Mouse (Mus musculus) urinary bladder, postnatal 10 days (tissue): Measurements from ENCODE around the gene Ap3b1.

Experiments used
- DNase-seq: peaks from one replicate; pipeline ENCODE4 v3.0.0; 2022; ENCODE audit warnings: low spot score

Ap3b1 gene

DNA sequence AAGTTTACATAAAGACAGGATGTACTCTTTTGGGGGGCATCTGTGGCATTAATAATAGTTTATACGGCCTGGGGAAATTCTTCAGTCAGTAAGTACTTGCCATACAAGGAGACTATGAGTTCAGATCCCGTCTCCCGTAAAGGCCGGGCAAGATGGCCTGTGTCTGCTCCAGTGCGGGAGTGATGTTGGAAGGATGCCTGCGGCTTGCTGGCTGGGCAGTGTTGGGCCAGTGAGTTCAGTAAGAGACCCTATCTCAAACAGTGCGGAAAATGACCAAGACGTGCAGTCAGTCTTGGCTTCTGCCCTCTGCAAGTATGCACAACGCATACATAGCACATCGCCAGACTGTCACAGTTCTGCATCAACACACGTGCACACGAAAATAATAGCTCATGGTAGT lies 95.4 kb downstream of the Ap3b1 start:
- no peak for DNase-seq

DNA sequence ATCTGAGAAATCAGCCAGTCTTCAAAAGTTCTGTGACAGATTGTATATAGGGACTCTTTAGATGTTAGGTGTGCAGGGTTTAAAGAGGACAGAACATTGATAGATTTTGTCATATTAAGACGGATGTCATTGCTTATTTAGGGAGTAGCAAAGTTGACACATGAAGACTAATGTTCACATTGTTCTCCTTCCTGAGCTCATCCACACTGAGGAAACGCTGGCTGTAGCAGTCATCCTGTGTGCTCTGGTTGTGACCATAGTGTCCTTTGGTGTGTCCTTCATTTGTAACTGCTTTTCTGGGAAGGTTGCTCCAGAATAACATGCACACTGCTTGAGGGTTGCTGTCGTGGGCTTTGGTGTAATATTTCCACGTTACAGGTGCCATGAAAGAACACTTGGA lies 100.4 kb downstream of the Ap3b1 start:
- DNase-seq, result no peak

DNA sequence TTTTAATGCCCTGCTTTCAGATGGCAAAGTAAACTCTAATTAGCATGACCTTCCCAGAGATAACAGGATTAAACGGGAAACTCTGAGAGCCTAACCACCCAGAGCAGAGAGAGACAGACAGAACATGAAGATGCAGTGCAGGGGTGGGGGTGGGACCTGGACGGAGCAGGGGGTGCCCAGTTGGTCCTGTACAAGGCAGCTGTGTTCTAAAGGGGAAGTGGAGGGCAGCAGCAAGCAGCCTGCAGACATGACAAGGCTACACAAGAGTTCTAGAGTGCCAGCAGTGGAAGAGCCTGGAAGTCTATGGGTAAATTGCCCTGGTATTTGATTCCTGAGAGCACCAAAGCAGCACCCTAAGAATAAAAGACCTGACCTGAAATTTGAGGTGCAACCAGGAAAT lies 105.5 kb downstream of the Ap3b1 start:
- DNase-seq, result no peak

DNA sequence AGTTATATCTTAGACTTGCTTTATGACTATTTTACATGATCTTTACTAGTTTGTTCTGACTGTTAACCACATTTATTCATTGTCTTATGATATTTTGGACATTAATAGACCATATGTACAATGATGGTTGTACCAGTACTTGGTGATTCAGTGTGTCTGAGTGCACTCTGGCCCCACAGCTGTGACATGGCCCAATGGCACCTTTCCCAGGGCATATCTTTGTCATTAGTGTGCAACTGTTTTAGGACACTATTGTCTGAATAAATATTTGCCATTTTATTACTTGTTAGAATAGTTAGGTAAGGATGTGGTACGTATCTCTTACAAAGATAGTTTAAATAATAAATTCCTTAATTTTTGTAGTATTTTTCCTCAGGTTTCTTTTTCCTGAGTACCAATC lies 109.8 kb downstream of the Ap3b1 start:
- no peak for DNase-seq

DNA sequence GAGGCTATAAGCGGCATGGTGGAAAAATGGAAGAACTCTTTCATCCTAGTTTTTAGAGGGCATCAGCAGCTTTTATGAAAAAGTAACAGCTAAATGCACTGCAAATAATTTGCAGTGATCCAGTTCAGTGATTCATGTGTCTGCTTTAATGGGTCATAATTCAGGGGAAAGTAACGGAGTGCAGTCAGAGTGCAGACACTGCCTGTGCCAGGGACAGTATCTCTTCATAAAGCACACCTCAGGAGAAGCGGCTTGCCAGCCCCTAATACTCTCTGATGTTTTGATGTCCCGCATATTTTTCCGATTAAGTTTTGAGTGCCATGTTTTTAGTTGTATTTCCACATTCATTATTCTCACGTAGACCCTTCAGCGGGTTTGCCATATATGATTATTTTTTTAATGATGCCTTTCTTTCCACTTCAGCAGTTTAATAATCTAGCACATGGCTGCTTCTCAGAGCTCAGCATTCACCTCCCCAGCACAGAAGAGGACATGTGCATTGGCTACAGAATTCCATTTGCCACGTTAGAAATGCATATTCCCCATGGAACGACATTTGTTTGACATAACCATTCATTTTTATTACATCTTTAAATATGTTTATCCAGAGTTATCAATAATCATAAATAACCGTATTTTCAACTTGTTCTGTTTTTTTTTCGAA lies 112.4 kb downstream of the Ap3b1 start:
- DNase-seq, result no peak

- no peak for DNase-seq
Observed at GRCm38 (mm10) chr13:94476208-94476607, 117.4 kb downstream of the Ap3b1 start.

GRCm38 (mm10) chr13:94480256-94480655 lies 121.5 kb downstream of the Ap3b1 start:
- DNase-seq, result no peak

- no peak for DNase-seq
Observed at GRCm38 (mm10) chr13:94490684-94491083, 131.9 kb downstream of the Ap3b1 start.

DNA sequence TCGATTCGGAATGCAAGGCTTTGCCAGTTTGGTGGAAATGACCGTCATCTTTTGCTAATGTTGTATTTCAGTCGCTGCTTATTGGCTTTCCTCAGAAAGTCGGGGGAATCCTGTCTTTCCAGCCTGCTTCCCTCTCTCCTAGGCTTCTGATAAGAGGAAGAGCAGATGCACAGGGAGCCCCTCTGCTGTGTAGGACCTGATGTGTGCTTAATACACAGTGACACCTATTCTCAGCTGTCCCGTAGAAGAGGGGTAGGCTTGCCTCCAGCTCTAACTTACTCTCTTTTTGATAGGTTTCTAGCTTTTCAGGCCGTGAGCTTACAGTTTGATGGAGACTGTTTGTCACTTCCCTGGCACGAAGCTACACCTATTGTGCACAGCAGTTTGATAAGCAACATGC lies 132.4 kb downstream of the Ap3b1 start:
- DNase-seq, result no peak

DNA sequence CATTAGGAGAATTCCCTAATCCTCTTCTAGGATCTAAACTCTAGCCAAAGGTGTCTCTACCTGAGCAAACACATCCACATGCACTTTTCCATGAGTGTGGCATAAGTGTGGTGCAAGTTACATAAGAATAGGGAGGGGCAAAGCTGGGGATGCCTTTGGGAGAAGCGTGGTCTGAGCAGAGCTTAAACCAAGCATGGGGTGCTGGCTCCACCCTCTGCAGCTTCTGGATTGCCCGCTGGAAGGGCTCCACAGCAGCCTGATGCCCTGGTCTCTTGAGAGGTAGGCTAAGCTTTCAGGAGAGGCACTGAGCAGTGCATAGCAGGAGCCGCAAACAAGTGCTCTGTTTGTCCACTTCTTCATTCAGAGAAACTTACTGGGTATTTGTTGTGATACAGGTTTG lies 138.8 kb downstream of the Ap3b1 start:
- no peak for DNase-seq

- DNase-seq, result no peak
Observed at GRCm38 (mm10) chr13:94506411-94506810, 147.7 kb downstream of the Ap3b1 start.

DNA sequence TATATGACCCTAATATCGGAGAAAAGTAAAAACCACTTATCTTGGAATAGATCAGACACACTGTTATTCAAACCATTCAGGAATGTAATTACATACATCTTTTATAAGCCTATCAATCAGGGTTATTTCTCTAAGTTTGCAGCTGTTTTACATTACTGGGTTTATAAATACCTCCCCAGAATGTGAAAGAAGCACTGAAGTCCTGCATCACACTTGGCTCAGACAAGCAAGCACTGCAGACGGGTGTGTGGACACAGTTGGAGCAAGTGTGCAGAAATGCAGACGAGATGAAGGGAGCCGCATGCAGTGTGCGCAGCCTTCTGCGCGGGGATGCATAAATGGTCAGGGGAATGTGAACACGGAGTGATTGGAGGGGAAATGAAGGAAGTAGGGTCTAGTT lies 149.6 kb downstream of the Ap3b1 start:
- no peak for DNase-seq

DNA sequence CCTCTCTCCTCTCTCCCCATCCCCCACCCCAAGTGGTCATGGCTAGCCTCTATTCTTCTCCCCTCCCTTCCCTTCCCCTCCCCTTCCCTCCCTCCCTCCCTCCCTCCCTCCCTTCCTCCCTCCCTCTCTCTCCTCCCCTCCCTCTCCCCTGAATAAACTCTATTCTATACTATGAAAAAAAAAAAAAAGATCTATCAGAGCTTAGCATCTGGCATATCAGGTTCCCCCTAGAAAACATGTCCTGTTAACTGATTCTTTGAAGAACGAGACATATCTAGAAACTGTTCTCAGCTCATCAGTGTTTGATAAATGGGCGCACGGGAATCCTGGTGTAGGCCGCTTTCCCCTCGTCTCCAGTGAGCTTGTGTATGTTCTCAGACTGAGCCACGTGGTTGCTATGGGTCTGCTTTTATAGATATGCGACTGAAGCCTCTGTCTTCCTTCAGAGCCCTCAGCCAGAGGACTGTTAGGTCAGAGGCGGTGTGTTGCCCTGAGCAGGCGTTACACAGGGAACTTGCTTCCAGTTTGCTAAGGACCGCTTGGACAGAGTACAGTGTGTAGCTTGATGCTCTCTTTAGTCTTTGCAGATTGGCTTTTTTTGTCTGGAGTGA lies 154.5 kb downstream of the Ap3b1 start:
- DNase-seq, result no peak

- no peak for DNase-seq
Observed at GRCm38 (mm10) chr13:94513898-94514297, 155.1 kb downstream of the Ap3b1 start.

DNA sequence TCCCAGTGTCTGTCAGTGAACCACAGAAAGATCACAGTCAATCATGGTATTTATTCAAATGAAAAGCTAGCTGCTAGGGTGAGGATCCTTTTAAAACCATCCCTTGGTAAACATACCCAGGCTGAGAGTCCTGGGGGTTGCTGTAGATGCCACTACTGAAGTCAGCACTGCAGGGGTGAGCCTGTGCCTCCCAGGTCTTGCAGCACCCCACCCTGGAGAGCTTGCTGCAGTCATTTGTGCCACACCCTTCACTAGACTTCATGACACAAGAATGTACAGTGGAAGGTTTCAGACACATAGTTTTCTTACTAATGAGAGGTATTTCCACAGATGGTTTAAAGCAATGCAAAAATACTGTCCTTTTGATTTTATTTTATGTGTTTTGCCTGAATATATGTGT lies 156.2 kb downstream of the Ap3b1 start:
- DNase-seq, result no peak

GRCm38 (mm10) chr13:94516532-94516931 lies 157.8 kb downstream of the Ap3b1 start:
- DNase-seq, result no peak

DNA sequence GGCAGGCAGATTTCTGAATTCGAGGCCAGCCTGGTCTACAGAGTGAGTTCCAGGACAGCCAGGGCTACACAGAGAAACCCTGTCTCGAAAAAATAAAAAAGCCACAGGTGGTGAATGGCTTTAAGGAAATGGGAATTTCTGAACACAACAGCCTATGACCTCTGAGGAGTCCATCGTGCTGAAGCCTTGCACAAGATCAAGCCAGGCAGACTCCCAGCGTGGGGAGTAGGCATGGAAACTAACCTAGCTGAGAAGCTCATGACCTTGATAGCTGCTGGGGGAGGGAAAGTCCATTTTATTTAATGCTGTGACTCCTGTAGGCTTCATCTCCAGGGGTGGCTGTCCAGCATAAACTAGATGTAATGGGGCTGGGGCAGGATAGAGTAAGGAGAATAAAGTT lies 159.4 kb downstream of the Ap3b1 start:
- DNase-seq, result no peak

DNA sequence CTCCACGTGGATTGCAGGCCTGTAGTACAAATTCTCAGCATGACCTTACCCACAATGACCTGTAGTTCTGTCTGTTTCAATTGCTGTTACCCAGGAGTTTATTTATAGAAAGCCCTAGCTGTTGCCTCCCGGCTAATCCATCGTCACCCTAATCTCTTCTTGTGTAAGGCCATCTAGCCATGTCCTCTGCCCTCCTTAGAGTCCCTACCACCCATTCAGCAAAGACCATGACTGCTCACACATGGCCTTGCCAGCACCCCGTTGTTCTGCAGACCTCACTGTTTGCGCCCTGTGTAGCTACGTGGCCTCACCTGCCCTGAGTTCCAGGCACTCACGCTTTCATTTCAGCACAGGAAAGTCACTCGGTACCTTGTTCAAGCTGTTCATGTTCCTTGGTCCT lies 160.5 kb downstream of the Ap3b1 start:
- no peak for DNase-seq

GRCm38 (mm10) chr13:94523213-94523612 lies 164.5 kb downstream of the Ap3b1 start:
- DNase-seq, result no peak

GRCm38 (mm10) chr13:94524669-94525238 lies 166.0 kb downstream of the Ap3b1 start:
- DNase-seq, result no peak

DNA sequence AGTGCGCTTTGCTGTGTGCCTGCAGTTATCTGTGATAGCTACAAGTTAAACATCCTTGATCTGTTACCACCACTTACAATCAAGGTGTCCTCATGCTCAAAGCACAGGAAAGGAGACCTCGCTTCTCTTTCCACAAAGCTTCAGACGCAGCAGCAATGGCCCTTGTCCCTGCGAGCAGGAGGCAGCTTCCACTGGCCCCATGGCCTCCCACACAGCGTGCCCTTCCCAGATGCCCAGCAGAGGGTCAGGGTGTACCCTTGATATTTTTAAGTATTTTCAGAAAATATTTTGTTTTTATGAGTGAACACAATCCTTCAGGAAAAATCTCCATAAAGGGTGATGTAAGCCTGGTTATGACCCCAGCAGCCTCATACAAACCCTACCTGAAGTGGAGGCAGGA lies 170.4 kb downstream of the Ap3b1 start:
- DNase-seq, result no peak

DNA sequence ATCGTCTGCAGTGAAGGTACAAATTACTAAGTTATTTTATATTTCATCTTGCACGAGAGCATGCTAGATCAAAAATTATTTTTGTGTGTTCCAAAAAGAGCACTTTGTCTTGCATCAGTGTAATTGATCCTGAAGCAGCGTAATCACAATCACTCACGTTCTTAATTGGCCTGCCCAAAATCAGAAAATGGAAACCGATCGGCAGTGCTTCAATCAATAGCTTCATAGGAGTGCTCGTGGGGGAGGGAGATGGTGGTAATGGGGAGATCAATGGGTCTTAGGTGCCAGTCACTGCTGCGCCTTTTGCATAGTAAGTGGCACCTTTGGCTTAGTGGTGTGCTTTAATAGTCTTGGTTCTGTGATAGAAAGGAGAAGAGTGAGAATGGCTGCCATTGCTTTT lies 174.8 kb downstream of the Ap3b1 start:
- no peak for DNase-seq

DNA sequence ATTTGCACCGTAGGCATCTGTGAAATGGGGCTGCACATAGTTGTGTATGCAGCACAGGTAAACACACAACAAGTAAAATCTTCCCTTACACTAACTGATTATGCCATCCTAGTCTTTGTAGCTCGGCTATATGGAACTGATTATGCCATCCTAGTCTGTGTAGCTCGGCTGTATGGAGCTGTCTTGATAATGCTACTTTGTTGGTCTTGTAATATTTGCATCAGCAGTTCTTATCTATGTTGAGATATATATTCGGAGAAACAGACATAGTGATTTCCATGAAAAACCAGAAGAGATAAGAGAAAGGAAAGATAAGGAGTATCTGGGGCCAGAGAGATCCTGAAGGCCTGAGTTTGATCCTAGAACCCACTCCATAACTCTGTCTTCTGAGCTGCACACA lies 178.6 kb downstream of the Ap3b1 start:
- no peak for DNase-seq
